Mouse (Mus musculus): Measurements from ENCODE around the gene Gemin7.

The Gemin7 gene

DNA sequence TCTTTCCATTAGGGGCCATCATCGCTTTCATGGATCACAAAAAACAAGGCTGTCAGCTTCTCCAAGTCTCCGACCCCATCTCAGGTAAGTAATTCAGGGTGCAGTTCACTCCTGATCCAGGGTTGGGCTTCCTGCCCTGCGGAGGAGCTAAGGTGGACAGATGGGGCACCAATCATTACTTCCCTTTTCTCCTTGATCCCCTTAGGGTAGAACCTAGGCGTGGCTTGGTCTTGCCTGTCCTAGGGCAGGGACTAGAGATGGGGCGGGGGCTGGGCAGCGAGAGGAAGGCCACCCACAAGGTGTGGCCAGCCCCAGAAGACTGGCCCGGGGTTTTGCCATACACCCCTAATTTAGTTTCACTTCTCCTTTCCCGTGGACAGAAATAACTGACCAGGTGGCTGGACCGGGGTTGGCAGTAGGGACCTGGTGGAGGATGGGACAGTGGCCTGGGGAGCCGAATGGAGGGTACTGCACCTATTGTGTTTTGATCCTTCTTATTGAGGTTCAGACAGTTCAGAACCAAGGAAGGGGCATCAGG lies 551 bp upstream of the Gemin7 start:
- in situ Hi-C loops (cut with MboI, MseI), result no loop called here

- in situ Hi-C loops (cut with MboI, MseI), result no loop called here
These were observed 1.8 kb downstream of the Gemin7 start for GRCm38 (mm10) chr7:19575559-19575958.

DNA sequence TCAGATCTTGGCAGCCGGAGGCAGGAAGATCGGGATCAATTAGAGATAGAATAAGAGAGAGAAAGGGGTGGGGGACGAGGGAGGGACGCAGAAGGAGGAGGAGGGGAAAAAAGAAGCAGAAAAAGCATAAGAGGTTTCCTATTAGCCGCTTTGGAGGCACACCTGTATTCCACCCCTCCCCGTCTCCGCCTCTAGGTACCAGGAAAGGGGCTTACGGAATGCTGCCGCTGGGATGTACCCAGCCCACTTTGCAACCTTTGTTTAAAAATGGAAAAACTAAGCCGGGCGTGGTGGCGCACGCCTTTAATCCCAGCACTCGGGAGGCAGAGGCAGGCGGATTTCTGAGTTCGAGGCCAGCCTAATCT lies 3.6 kb downstream of the Gemin7 start:
- in situ Hi-C loops (cut with MboI, MseI), result no loop called here

- in situ Hi-C loops (cut with MboI, MseI), result no loop called here
These were observed 4.2 kb downstream of the Gemin7 start for GRCm38 (mm10) chr7:19572926-19573775.

DNA sequence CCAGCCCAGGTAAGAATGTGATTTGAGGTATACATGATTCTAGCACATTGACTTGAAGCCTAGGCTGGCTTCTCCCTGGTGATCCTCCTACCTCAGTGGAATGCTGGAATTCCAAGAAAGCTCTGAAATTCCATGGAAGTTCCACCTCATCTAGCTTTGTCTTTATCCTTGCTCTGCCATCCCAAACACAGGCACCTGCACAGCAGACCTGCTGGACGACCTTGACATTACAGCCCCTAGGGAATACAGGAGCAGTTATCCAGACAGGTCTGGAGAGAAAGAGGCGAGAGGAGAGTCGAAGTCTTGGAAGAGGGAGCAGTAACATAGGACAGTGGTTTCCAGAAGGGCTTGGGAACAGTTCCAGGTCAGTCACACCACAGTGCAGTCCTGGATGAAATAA lies 7.7 kb downstream of the Gemin7 start:
- in situ Hi-C loops (cut with MboI, MseI), result no loop called here

DNA sequence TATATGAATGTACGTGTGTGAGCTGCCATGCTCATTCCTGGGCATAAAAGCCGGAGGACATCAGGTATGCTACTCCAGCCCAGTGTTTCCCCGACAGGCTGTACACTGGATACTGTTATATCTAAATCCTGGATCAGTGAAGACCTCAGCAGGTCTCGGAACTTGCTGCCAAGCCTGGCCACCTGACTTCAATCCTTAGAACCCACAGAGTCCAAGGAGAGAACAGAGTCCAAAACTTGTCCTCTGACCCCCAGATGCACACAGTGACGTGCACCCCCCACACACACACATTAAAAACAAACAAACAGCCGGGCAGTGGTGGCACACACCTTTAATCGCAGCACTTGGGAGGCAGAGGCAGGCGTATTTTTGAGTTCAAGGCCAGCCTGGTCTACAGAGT lies 10.0 kb downstream of the Gemin7 start:
- in situ Hi-C loops (cut with MboI, MseI), result no loop called here

- in situ Hi-C loops (cut with MboI, MseI), result no loop called here
These were observed 11.6 kb downstream of the Gemin7 start for GRCm38 (mm10) chr7:19565803-19566202.

DNA sequence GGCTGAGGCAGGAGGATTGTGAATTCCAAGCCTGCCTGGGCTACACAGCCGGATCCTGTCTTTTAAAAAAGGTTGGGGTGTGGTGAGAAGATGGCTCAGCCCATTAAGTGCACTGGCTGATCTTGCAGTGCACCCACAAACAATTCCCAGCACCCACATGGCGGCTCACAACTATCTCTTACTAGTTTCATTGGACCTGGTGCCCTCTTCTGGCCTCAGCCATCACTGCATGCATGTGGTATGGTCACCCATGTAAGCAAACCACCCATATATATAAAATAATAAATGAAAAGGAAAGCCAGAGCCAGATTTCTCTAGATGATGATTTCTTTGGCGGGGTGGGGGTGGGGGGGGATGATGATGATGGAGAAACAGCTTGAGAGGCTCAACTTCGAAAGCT lies 12.9 kb downstream of the Gemin7 start:
- in situ Hi-C loops (cut with MboI, MseI), result no loop called here

GRCm38 (mm10) chr7:19563884-19564283 lies 13.5 kb downstream of the Gemin7 start:
- in situ Hi-C loops (cut with MboI, MseI), result no loop called here

GRCm38 (mm10) chr7:19562643-19563410 lies 14.6 kb downstream of the Gemin7 start, which contains the start of gene Ppp1r37:
Gene Ppp1r37 (minus strand): TSS chr7:19563076.
- in situ Hi-C loops (cut with MboI, MseI), result no loop called here

- in situ Hi-C loops (cut with MboI, MseI), result no loop called here
These were observed 15.4 kb downstream of the Gemin7 start for GRCm38 (mm10) chr7:19561765-19562642.

GRCm38 (mm10) chr7:19561431-19561764 lies 16.0 kb downstream of the Gemin7 start:
- in situ Hi-C loops (cut with MboI, MseI), result no loop called here

DNA sequence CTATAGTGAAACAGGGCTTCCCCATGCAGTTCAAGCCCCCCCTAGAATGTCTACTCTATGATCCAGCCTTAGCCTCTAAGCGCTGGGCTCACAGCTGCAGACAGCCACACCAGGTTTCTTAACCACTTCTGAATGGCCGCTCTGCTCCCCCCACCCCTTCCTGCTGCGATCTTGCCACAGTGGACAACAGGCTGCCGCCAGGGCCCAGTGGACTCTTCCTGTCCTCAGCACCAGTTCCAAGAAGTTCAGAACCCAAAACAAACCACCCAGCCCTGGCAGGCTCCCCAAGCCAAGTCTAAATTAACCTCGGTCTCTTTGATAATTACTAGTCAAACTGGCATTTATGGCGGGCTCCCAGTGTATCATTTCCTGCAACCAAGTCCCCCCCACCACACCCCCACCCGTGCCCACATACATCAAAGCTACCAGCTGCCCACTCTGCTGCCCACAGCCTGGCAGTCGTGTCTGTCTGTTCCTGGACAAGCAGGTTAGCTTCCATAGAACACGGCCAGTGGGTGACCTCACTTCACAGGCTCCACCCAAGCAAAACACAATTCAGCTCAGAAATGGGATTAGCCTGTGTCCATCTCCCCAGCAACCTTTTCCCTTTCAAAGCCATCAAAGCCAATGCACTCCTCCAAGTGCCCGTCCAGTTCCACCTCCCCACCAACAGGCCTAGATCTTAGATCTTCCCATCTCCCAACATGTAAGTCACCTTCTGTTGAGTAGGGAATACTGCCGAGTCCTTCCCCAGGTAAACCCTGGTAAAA lies 16.7 kb downstream of the Gemin7 start:
- in situ Hi-C loops (cut with MboI, MseI), result no loop called here

DNA sequence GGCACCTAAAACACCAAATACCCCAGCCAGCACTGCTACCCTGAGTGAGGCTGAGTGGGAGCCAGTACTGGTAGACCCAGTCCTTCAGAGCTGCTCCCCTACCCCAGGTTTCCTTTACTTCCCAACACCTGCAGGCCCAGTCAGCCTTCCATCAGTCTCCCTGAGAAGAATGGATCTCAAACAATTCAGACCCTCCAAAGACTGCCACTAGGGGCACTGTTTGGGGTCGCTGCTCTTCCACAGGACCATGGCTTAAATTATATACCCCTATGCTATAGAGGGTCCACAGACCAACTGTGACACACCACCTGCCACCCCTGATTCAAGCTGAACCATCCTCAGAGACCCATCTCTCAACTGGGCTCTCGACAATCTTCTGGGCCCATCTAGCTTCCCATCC lies 18.4 kb downstream of the Gemin7 start:
- in situ Hi-C loops (cut with MboI, MseI), result no loop called here

DNA sequence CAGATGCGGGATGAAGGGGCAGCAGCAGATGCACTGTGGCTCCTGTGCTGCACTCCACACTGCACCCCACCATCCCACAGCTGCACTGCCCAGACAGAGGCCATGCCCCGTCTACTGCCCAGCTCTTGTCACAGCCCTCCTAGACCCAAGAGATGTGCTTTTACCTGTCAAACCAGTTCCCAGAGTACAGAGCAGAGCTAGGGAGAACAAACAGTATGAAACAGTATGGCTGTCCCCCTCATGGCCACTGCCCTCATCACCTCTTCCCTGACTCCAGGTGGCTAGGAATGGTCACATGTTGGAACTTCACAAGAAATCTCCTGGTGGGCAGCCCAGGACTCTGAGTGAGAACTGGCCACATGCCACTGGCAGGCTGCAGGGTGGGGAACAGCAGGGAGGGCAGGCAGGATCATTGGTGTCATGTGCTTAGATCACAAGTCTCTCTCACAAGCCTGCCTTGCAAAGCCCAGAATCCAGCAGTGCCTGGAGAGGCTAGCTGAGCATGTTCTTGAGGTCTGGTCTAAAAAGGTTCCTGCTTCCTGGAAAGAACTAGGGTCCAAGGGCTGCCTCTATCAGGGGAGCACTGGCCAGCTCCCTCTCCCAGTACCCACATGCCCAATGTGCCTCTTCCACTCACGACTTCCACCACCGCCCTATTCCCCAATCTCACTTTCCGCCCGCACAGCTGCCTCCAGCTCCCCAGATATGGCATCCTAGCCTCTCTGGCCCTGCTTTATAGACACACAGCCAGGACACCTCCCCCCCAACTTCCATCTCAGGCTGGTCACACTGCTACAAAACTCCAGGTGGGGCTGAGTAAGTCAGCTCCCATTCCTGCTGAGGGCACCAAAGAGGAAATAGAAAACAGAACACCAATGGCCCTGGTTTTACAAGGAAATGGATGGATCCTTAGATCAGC lies 19.2 kb downstream of the Gemin7 start:
- in situ Hi-C loops (cut with MboI, MseI), result no loop called here

DNA sequence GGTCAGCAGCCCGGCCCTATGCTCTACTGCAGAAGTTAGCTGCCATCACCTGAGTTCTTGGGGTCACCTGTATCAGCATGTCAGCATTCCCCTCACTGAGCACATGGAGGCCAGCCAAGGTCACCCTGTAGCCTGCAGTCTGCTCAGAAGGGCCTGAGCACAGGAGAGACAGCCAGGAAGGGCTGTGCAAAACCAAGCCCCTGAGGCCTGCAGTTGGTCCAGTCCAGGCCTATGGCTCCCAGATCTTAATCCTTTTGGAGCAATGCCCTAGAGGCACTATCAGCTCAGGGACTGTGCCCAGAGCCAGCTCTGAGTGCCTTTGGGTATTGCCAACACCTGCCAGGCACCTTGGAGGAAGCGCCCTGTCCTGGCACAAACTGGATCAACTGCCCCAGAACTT lies 20.3 kb downstream of the Gemin7 start:
- in situ Hi-C loops (cut with MboI, MseI), result no loop called here

DNA sequence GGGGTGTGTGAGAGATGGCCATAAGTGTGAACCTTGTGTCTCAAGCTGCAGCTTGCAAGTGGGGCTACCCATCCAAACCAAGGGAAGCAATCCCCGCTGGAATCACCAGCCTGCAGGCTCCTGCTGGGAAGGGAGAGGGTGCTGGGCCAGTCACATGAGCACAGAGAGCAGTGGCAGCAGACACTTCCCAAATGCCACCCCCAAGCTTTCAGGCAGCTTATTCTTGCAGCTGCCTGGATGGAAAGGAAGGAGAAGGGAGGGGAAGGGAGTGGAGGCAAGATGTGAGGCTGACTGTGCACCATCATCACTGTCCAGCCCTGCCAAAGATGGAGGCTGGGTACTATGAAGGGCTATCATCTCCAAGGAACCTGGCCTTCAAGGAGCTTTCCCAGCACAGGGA lies 23.2 kb downstream of the Gemin7 start:
- in situ Hi-C loops (cut with MboI, MseI), result no loop called here

- in situ Hi-C loops (cut with MboI, MseI), result no loop called here
These were observed 25.0 kb downstream of the Gemin7 start for GRCm38 (mm10) chr7:19552443-19552842.

DNA sequence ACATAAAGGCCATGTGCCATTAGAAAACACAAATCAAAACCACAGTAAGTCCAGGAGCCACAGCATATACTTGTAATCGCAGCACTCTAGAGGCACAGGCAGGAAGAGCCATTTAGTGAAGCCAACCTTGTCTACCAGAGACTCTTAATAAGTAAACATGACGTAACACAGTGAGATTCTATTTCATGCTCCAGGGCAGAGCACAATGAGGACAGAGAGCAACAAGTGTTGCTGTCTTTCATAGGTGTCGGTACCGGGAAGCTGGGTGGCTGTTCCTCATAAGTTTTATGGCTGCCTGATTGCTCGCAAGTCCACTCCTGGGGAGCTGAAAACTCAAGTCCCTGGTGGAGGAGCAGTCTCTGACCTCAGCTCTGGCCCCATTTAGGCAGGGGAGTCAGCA lies 25.8 kb downstream of the Gemin7 start:
- in situ Hi-C loops (cut with MboI, MseI), result no loop called here

DNA sequence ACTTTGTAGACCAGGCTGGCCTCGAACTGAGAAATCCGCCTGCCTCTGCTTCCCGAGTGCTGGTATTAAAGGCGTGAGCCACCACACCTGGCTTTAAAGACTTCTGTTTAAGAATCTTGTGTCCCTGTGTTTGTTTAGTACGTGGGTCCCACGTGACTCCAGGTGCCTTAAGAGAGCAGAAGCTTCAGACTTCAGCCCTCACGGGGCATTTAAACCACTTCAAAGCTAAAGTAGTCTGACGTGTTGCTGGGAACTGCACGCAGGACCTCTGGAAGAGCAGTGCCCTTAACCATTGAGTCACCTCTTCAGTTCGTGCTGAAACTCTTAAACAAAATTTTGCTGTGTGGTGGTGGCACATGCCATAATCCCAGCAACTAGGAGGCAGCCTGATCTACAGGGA lies 28.0 kb downstream of the Gemin7 start:
- in situ Hi-C loops (cut with MboI, MseI), result no loop called here

Data from T-helper 2 cell (primary cell).